10 mouse cellular contexts compared by ENCODE assay signal in the genomic region with DNA sequence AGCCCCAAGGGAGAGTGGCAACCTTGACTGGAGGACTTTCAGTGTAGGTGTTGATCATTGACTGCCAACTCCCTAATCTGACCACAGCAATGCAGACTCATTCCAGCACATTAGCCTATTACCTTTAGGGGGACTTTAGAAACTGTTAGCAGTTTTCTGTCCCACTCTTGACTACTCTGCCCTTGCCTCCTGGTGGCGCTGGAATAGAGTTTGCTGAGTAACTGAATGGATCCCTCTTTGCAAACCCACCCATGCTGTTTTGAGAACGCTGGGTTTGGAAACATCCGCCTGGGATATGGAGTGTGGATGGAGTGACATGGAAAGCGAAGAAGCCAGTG. TPM values are rescaled to one million over a fixed set of nuclear protein-coding genes. Genes with fewer than 3 reads are reported as not detected.
DNase-seq lines count a peak whose midpoint lies in the region; ATAC-seq lines count a peak whose summit lies in the region.
"Had no signal": no experiment of that assay in that cellular context is flagged by ENCODE, and none has a peak within 500 bp of the region (broad histone marks: within the 10 kb centered on the region; RNA-seq: fewer than 3 reads in every experiment).

No protein-coding gene starts in this region.

- peaks cover 45% of the 10 kb centered on the region for H3K27me3 ChIP-seq in kidney, embryonic 15.5 days
- peaks cover 29% of the 10 kb centered on the region for H3K27me3 ChIP-seq in embryonic facial prominence, embryonic 11.5 days (ENCODE audit: control insufficient read depth, insufficient read depth, low read length)
- peaks cover 40% of the 10 kb centered on the region for H3K27me3 ChIP-seq in hindbrain, embryonic 14.5 days (ENCODE audit: control insufficient read depth, insufficient read depth, low read length)
- peaks cover 27% of the 10 kb centered on the region for H3K27me3 ChIP-seq in midbrain, embryonic 14.5 days (ENCODE audit: control insufficient read depth, insufficient read depth, low read length)

- no peak for DNase-seq in kidney, adult 8-10 months
- no peak for DNase-seq in embryonic facial prominence, embryonic 11.5 days (ENCODE audit: low spot score)
- DNase-seq in hindbrain, embryonic 14.5 days (ENCODE audit: low spot score): no peak
- no peak for DNase-seq in midbrain, embryonic 14.5 days
- DNase-seq in cerebellum, adult 9-11 months: no peak
- no peak for DNase-seq in c-Kit-positive CD71-positive TER-119-positive erythroid progenitor cells, embryonic 14.5 days (ENCODE audit: low spot score)
- no peak for DNase-seq in thymus, postnatal 0 days (ENCODE audit: low spot score)
- DNase-seq: spleen, adult 18-20 months had no signal

- WGBS in kidney, embryonic 15.5 days: 53% methylated on average over 4 of the region's 4 CpGs
- WGBS in embryonic facial prominence, embryonic 11.5 days: 43% methylated on average over 4 of the region's 4 CpGs
- 52% methylated on average over 4 of the region's 4 CpGs for whole genome bisulfite sequencing in hindbrain, embryonic 14.5 days
- 54% methylated on average over 4 of the region's 4 CpGs for WGBS in midbrain, embryonic 14.5 days

- ATAC-seq in kidney, embryonic 15.5 days (replicated peaks; ENCODE audit: low FRiP score): no peak
- ATAC-seq in embryonic facial prominence, embryonic 11.5 days (replicated peaks; ENCODE audit: insufficient number of reproducible peaks, low FRiP score, low TSS enrichment, low read depth): no peak
- no peak for ATAC-seq in hindbrain, embryonic 14.5 days (ENCODE audit: low FRiP score)
- ATAC-seq in midbrain, embryonic 14.5 days (ENCODE audit: low FRiP score, low TSS enrichment): peak; percentile 8; the same call in 1 of the 2 replicates
- ATAC-seq: Patski had no signal

- H3K36me3 ChIP-seq in kidney, embryonic 15.5 days: no peaks in the 10 kb centered on the region
- H3K36me3 ChIP-seq in embryonic facial prominence, embryonic 11.5 days (replicated peaks; ENCODE audit: control insufficient read depth, insufficient read depth, low read depth, low read length): no peaks in the 10 kb centered on the region
- H3K36me3 ChIP-seq in hindbrain, embryonic 14.5 days (replicated peaks; ENCODE audit: control insufficient read depth, insufficient read depth): no peaks in the 10 kb centered on the region
- H3K36me3 ChIP-seq in midbrain, embryonic 14.5 days (ENCODE audit: control insufficient read depth, insufficient read depth, low read length): no peaks in the 10 kb centered on the region

- no peaks in the 10 kb centered on the region for H3K9me3 ChIP-seq in kidney, embryonic 15.5 days (replicated peaks)
- H3K9me3 ChIP-seq in embryonic facial prominence, embryonic 11.5 days (replicated peaks; ENCODE audit: control insufficient read depth, low read length): no peaks in the 10 kb centered on the region
- H3K9me3 ChIP-seq in hindbrain, embryonic 14.5 days (ENCODE audit: control insufficient read depth, low read length): no peaks in the 10 kb centered on the region
- H3K9me3 ChIP-seq in midbrain, embryonic 14.5 days (ENCODE audit: control insufficient read depth, low read length): no peaks in the 10 kb centered on the region

- H3K4me3 ChIP-seq in kidney, embryonic 15.5 days (replicated peaks): peak overlapping the region; percentile 57
- H3K4me3 ChIP-seq in embryonic facial prominence, embryonic 11.5 days (ENCODE audit: low read depth, low read length): peak overlapping the region; percentile 45
- H3K4me3 ChIP-seq in hindbrain, embryonic 14.5 days (replicated peaks; ENCODE audit: low read length): peak overlapping the region; percentile 48
- H3K4me3 ChIP-seq in midbrain, embryonic 14.5 days (replicated peaks; ENCODE audit: low read depth, low read length): peak overlapping the region; percentile 55

- peak overlapping the region; percentile 92 for H3K4me2 ChIP-seq in kidney, embryonic 15.5 days
- peak overlapping the region; percentile 91 for H3K4me2 ChIP-seq in embryonic facial prominence, embryonic 11.5 days (ENCODE audit: low read depth, low read length)
- peak overlapping the region; percentile 86 for H3K4me2 ChIP-seq in hindbrain, embryonic 14.5 days (replicated peaks)
- peak overlapping the region; percentile 86 for H3K4me2 ChIP-seq in midbrain, embryonic 14.5 days (ENCODE audit: low read length)

- no peak overlapping the region for H3K9ac ChIP-seq in kidney, embryonic 15.5 days
- no peak overlapping the region for H3K9ac ChIP-seq in embryonic facial prominence, embryonic 11.5 days (replicated peaks; ENCODE audit: low read length)
- peak overlapping the region; percentile 68 for H3K9ac ChIP-seq in hindbrain, embryonic 14.5 days
- peak overlapping the region; percentile 57 for H3K9ac ChIP-seq in midbrain, embryonic 14.5 days (replicated peaks; ENCODE audit: low read length)

- no peak overlapping the region for H3K27ac ChIP-seq in kidney, embryonic 15.5 days
- H3K27ac ChIP-seq in embryonic facial prominence, embryonic 11.5 days (replicated peaks; ENCODE audit: low read depth, low read length): no peak overlapping the region
- H3K27ac ChIP-seq in hindbrain, embryonic 14.5 days: no peak overlapping the region
- no peak overlapping the region for H3K27ac ChIP-seq in midbrain, embryonic 14.5 days (replicated peaks; ENCODE audit: low read depth, low read length)

- peaks cover 12% of the 10 kb centered on the region for H3K4me1 ChIP-seq in kidney, embryonic 15.5 days
- H3K4me1 ChIP-seq in embryonic facial prominence, embryonic 11.5 days (ENCODE audit: control insufficient read depth, insufficient read depth, low read length): no peaks in the 10 kb centered on the region
- H3K4me1 ChIP-seq in hindbrain, embryonic 14.5 days (replicated peaks; ENCODE audit: control insufficient read depth, insufficient read depth, low read length): peaks cover 5% of the 10 kb centered on the region; the same call in 1 of the 2 replicates
- H3K4me1 ChIP-seq in midbrain, embryonic 14.5 days (ENCODE audit: control insufficient read depth, insufficient read depth, low read length): peaks cover 4% of the 10 kb centered on the region; the same call in 1 of the 2 replicates

RNA-seq across cellular contexts. Expression of a gene that starts 0.6 kb away (rescaled TPM):
- 4.9 and 5.4 TPM in 2 replicates for polyA plus RNA-seq in kidney, embryonic 15.5 days (2015; fragmentation: Nextera tagmentation; extraction: Ambion mirVana)
- polyA plus RNA-seq in embryonic facial prominence, embryonic 11.5 days (2014; fragmentation: Nextera tagmentation; extraction: Ambion mirVana): 1.4 and 1.7 TPM in 2 replicates
- 9.3 and 12.8 TPM in 2 replicates for polyA plus RNA-seq in hindbrain, embryonic 14.5 days (2014; fragmentation: Nextera tagmentation; extraction: Ambion mirVana)
- polyA plus RNA-seq in midbrain, embryonic 14.5 days (2014; fragmentation: Nextera tagmentation; extraction: Ambion mirVana): 7.8 and 8.9 TPM in 2 replicates
- 0.03 and 0.14 TPM in 2 replicates for polyA plus RNA-seq in thymus, postnatal 0 days (2015; fragmentation: Nextera tagmentation; extraction: Ambion mirVana)
- polyA plus RNA-seq: Patski had no signal

Comparison
In these comparisons a context has a peak if more than half of its experiments do, and no peak if none do; other contexts are left out.
1. H3K9ac ChIP-seq: peak in hindbrain, embryonic 14.5 days (single experiment) and midbrain, embryonic 14.5 days (single experiment); none in kidney, embryonic 15.5 days (single experiment) and embryonic facial prominence, embryonic 11.5 days (single experiment).
2. Peak in every context shown above with its lines, with median percentiles within 50 percentile points of each other: H3K4me2 ChIP-seq and H3K4me3 ChIP-seq.